Mouse (Mus musculus): ENCODE data around the gene Shld1. TPM values are rescaled to one million over a fixed set of nuclear protein-coding genes. Genes with fewer than 3 reads are reported as not detected.

Gene Shld1
- 2.6 TPM for polyA plus RNA-seq (2014; fragmentation: Illumina TruSeq; extraction: RNeasy Lipid Tissue Mini Kit (QIAGEN cat#74804); ENCODE audit: low read depth, low replicate concordance)

GRCm38 (mm10) chr2:132686756-132687737 is at the start of gene Shld1:
Gene Shld1 (plus strand): TSS chr2:132686931.

GRCm38 (mm10) chr2:132780978-132781377 is 94.2 kb downstream of the Shld1 start, which contains the start of gene Chgb:
Gene Chgb (plus strand): TSS chr2:132781278.

Other genes with a start within 250 kb of the Shld1 start
- 163 TPM for gene Gpcpd1, start 99.2 kb upstream of the Shld1 start, polyA plus RNA-seq (2014; fragmentation: Illumina TruSeq; extraction: RNeasy Lipid Tissue Mini Kit (QIAGEN cat#74804); ENCODE audit: low read depth, low replicate concordance)
- gene Chgb, start 94.3 kb downstream of the Shld1 start, polyA plus RNA-seq (2014; fragmentation: Illumina TruSeq; extraction: RNeasy Lipid Tissue Mini Kit (QIAGEN cat#74804); ENCODE audit: low read depth, low replicate concordance): not detected
- 19.2 TPM for gene Trmt6, start 129.1 kb downstream of the Shld1 start, polyA plus RNA-seq (2014; fragmentation: Illumina TruSeq; extraction: RNeasy Lipid Tissue Mini Kit (QIAGEN cat#74804); ENCODE audit: low read depth, low replicate concordance)
- gene Mcm8, start 129.2 kb downstream of the Shld1 start, polyA plus RNA-seq (2014; fragmentation: Illumina TruSeq; extraction: RNeasy Lipid Tissue Mini Kit (QIAGEN cat#74804); ENCODE audit: low read depth, low replicate concordance): 1.9 TPM
- 187 TPM for gene Crls1, start 159.7 kb downstream of the Shld1 start, polyA plus RNA-seq (2014; fragmentation: Illumina TruSeq; extraction: RNeasy Lipid Tissue Mini Kit (QIAGEN cat#74804); ENCODE audit: low read depth, low replicate concordance)
- gene Lrrn4, start 194.0 kb downstream of the Shld1 start, polyA plus RNA-seq (2014; fragmentation: Illumina TruSeq; extraction: RNeasy Lipid Tissue Mini Kit (QIAGEN cat#74804); ENCODE audit: low read depth, low replicate concordance): 0.79 TPM